Mouse (Mus musculus) cerebellum, adult (tissue): Measurements from ENCODE around the gene Scfd2.

Experiments
- ATAC-seq: cut with Nextera tagmentation; 2 replicates; pipeline ENCODE4 v1.9.2; 2017; ENCODE audit warnings: mild to moderate bottlenecking, moderate library complexity, mixed read lengths; ENCODE audit not compliant: insufficient number of reproducible peaks, low FRiP score, low TSS enrichment

Scfd2 gene

GRCm38 (mm10) chr5:74158929-74159632 lies 372.5 kb downstream of the Scfd2 start:
- no peak for ATAC-seq

GRCm38 (mm10) chr5:74155860-74156351 lies 375.7 kb downstream of the Scfd2 start:
- 0 out of 2 replicates have a peak, but pooled peaks have one; percentile 23 for ATAC-seq
